Mouse (Mus musculus): ENCODE results near the gene Pitpnm3.

DNA sequence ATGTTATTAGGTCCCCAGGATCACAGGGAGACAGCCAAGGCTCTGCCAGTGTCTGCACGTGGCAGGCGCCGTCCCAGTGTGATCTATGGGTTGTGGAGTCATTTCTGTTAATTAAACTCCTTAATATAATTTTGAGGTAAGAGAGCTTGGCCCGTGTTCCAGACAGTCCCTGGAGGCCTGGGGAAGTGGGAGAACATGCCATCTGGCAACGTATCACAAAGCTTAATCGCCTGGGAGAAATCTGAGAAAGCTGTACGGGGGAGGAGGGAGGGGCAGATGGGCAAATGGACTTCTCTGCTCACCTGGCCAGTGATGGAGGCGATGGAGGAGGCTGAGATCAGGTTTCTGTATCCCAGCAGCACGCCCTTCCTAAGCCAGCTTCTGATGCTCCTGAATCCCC lies 132.4 kb downstream of the Pitpnm3 start:
- TF ChIP-seq CTCF (IDR thresholded peaks at IDR 0.05; ENCODE audit: borderline replicate concordance, insufficient read depth, low read depth, low read length) (no peak), POLR2A (IDR thresholded peaks at IDR 0.05; ENCODE audit: borderline replicate concordance, insufficient read depth, low read length) (no peak)

Measured in cerebellum, adult 2 months (tissue).